Mouse (Mus musculus): ENCODE data around the gene Nalcn. TPM values are rescaled to one million over a fixed set of nuclear protein-coding genes. Genes with fewer than 3 reads are reported as not detected.

Nalcn gene
- polyA plus RNA-seq, 1 experiment from 2014 or later: 0.14 TPM

GRCm38 (mm10) chr14:123533000-123533399 lies 93.9 kb downstream of the Nalcn start:
- no peak for ATAC-seq (ENCODE audit: low FRiP score, low TSS enrichment)
- WGBS: 90% methylated on average over 1 of the region's 1 CpGs

GRCm38 (mm10) chr14:123531271-123531670 lies 95.7 kb downstream of the Nalcn start:
- Histone ChIP-seq H3K4me1 (ENCODE audit: control insufficient read depth, insufficient read depth, low read length) (no peaks in the 10 kb centered on the region), H3K27ac (ENCODE audit: low read depth, low read length) (no peak overlapping the region), H3K9ac (ENCODE audit: low read depth, low read length) (no peak overlapping the region), H3K4me3 (ENCODE audit: low read length) (no peak overlapping the region), H3K27me3 (ENCODE audit: control insufficient read depth, insufficient read depth, low read length) (no peaks in the 10 kb centered on the region), H3K36me3 (ENCODE audit: control insufficient read depth, insufficient read depth, low read length) (no peaks in the 10 kb centered on the region), H3K9me3 (ENCODE audit: control insufficient read depth, low read length) (no peaks in the 10 kb centered on the region), H3K4me2 (replicated peaks; ENCODE audit: low read depth, low read length) (no peak overlapping the region)
- ATAC-seq (ENCODE audit: low FRiP score, low TSS enrichment): no peak
- 29% methylated on average over 1 of the region's 1 CpGs for WGBS

More at GRCm38 (mm10) chr14:123533000-123533399, 93.9 kb downstream of the Nalcn start:
- no peak overlapping the region for H3K4me3 ChIP-seq (ENCODE audit: low read length)
- H3K27ac ChIP-seq (ENCODE audit: low read depth, low read length): no peak overlapping the region
- no peak overlapping the region for H3K4me2 ChIP-seq (replicated peaks; ENCODE audit: low read depth, low read length)
- H3K36me3 ChIP-seq (ENCODE audit: control insufficient read depth, insufficient read depth, low read length): no peaks in the 10 kb centered on the region
- no peak overlapping the region for H3K9ac ChIP-seq (ENCODE audit: low read depth, low read length)
- no peaks in the 10 kb centered on the region for H3K9me3 ChIP-seq (ENCODE audit: control insufficient read depth, low read length)
- H3K27me3 ChIP-seq (ENCODE audit: control insufficient read depth, insufficient read depth, low read length): no peaks in the 10 kb centered on the region
- no peaks in the 10 kb centered on the region for H3K4me1 ChIP-seq (ENCODE audit: control insufficient read depth, insufficient read depth, low read length)

GRCm38 (mm10) chr14:123529143-123529542 lies 97.8 kb downstream of the Nalcn start:
- no peak for ATAC-seq (ENCODE audit: low FRiP score, low TSS enrichment)
- no peak overlapping the region for H3K4me2 ChIP-seq (replicated peaks; ENCODE audit: low read depth, low read length)

GRCm38 (mm10) chr14:123513376-123514141 lies 113.4 kb downstream of the Nalcn start:
- Histone ChIP-seq H3K4me2 (replicated peaks; ENCODE audit: low read depth, low read length) (no peak overlapping the region), H3K9me3 (ENCODE audit: control insufficient read depth, low read length) (no peaks in the 10 kb centered on the region), H3K27ac (ENCODE audit: low read depth, low read length) (no peak overlapping the region), H3K27me3 (ENCODE audit: control insufficient read depth, insufficient read depth, low read length) (no peaks in the 10 kb centered on the region), H3K9ac (ENCODE audit: low read depth, low read length) (no peak overlapping the region), H3K4me1 (ENCODE audit: control insufficient read depth, insufficient read depth, low read length) (no peaks in the 10 kb centered on the region), H3K36me3 (ENCODE audit: control insufficient read depth, insufficient read depth, low read length) (no peaks in the 10 kb centered on the region), H3K4me3 (ENCODE audit: low read length) (no peak overlapping the region)
- WGBS: 44% methylated on average over 8 of the region's 8 CpGs
- peak; percentile 81; the same call in 1 of the 2 replicates for ATAC-seq (ENCODE audit: low FRiP score, low TSS enrichment)

More at GRCm38 (mm10) chr14:123529143-123529542, 97.8 kb downstream of the Nalcn start:
- no peak overlapping the region for H3K27ac ChIP-seq (ENCODE audit: low read depth, low read length)
- H3K4me3 ChIP-seq (ENCODE audit: low read length): no peak overlapping the region
- H3K27me3 ChIP-seq (ENCODE audit: control insufficient read depth, insufficient read depth, low read length): no peaks in the 10 kb centered on the region
- no peaks in the 10 kb centered on the region for H3K4me1 ChIP-seq (ENCODE audit: control insufficient read depth, insufficient read depth, low read length)
- no peaks in the 10 kb centered on the region for H3K36me3 ChIP-seq (ENCODE audit: control insufficient read depth, insufficient read depth, low read length)
- H3K9ac ChIP-seq (ENCODE audit: low read depth, low read length): no peak overlapping the region
- no peaks in the 10 kb centered on the region for H3K9me3 ChIP-seq (ENCODE audit: control insufficient read depth, low read length)

GRCm38 (mm10) chr14:123512923-123513322 lies 114.0 kb downstream of the Nalcn start:
- H3K4me1 ChIP-seq (ENCODE audit: control insufficient read depth, insufficient read depth, low read length): no peaks in the 10 kb centered on the region
- no peaks in the 10 kb centered on the region for H3K27me3 ChIP-seq (ENCODE audit: control insufficient read depth, insufficient read depth, low read length)
- ATAC-seq (ENCODE audit: low FRiP score, low TSS enrichment): no peak
- H3K27ac ChIP-seq (ENCODE audit: low read depth, low read length): no peak overlapping the region
- 65% methylated on average over 2 of the region's 2 CpGs for WGBS
- no peak overlapping the region for H3K4me2 ChIP-seq (replicated peaks; ENCODE audit: low read depth, low read length)
- no peak overlapping the region for H3K4me3 ChIP-seq (ENCODE audit: low read length)
- no peaks in the 10 kb centered on the region for H3K9me3 ChIP-seq (ENCODE audit: control insufficient read depth, low read length)
- no peaks in the 10 kb centered on the region for H3K36me3 ChIP-seq (ENCODE audit: control insufficient read depth, insufficient read depth, low read length)
- H3K9ac ChIP-seq (ENCODE audit: low read depth, low read length): no peak overlapping the region

- Histone ChIP-seq H3K27me3 (ENCODE audit: control insufficient read depth, insufficient read depth, low read length) (no peaks in the 10 kb centered on the region), H3K4me2 (replicated peaks; ENCODE audit: low read depth, low read length) (no peak overlapping the region), H3K9me3 (ENCODE audit: control insufficient read depth, low read length) (no peaks in the 10 kb centered on the region), H3K4me3 (ENCODE audit: low read length) (no peak overlapping the region), H3K36me3 (ENCODE audit: control insufficient read depth, insufficient read depth, low read length) (no peaks in the 10 kb centered on the region), H3K4me1 (ENCODE audit: control insufficient read depth, insufficient read depth, low read length) (no peaks in the 10 kb centered on the region), H3K9ac (ENCODE audit: low read depth, low read length) (no peak overlapping the region), H3K27ac (ENCODE audit: low read depth, low read length) (no peak overlapping the region)
- ATAC-seq (ENCODE audit: low FRiP score, low TSS enrichment): no peak
Observed at GRCm38 (mm10) chr14:123495544-123495943, 131.4 kb downstream of the Nalcn start.

- Histone ChIP-seq H3K4me2 (replicated peaks; ENCODE audit: low read depth, low read length) (no peak overlapping the region), H3K27ac (ENCODE audit: low read depth, low read length) (no peak overlapping the region), H3K27me3 (ENCODE audit: control insufficient read depth, insufficient read depth, low read length) (no peaks in the 10 kb centered on the region), H3K4me3 (ENCODE audit: low read length) (no peak overlapping the region), H3K36me3 (ENCODE audit: control insufficient read depth, insufficient read depth, low read length) (no peaks in the 10 kb centered on the region), H3K4me1 (ENCODE audit: control insufficient read depth, insufficient read depth, low read length) (no peaks in the 10 kb centered on the region), H3K9me3 (ENCODE audit: control insufficient read depth, low read length) (no peaks in the 10 kb centered on the region), H3K9ac (ENCODE audit: low read depth, low read length) (no peak overlapping the region)
- ATAC-seq (ENCODE audit: low FRiP score, low TSS enrichment): no peak
- WGBS: 69% methylated on average over 1 of the region's 1 CpGs
Observed at GRCm38 (mm10) chr14:123488575-123489207, 138.3 kb downstream of the Nalcn start.

GRCm38 (mm10) chr14:123462026-123462425 lies 164.9 kb downstream of the Nalcn start:
- no peaks in the 10 kb centered on the region for H3K4me1 ChIP-seq (ENCODE audit: control insufficient read depth, insufficient read depth, low read length)
- H3K4me3 ChIP-seq (ENCODE audit: low read length): no peak overlapping the region
- 86% methylated on average over 1 of the region's 1 CpGs for WGBS
- H3K4me2 ChIP-seq (replicated peaks; ENCODE audit: low read depth, low read length): no peak overlapping the region
- H3K9ac ChIP-seq (ENCODE audit: low read depth, low read length): no peak overlapping the region
- no peaks in the 10 kb centered on the region for H3K27me3 ChIP-seq (ENCODE audit: control insufficient read depth, insufficient read depth, low read length)
- no peaks in the 10 kb centered on the region for H3K36me3 ChIP-seq (ENCODE audit: control insufficient read depth, insufficient read depth, low read length)
- no peak overlapping the region for H3K27ac ChIP-seq (ENCODE audit: low read depth, low read length)
- H3K9me3 ChIP-seq (ENCODE audit: control insufficient read depth, low read length): no peaks in the 10 kb centered on the region
- ATAC-seq (ENCODE audit: low FRiP score, low TSS enrichment): no peak

- no peaks in the 10 kb centered on the region for H3K27me3 ChIP-seq (ENCODE audit: control insufficient read depth, insufficient read depth, low read length)
- no peaks in the 10 kb centered on the region for H3K9me3 ChIP-seq (ENCODE audit: control insufficient read depth, low read length)
- no peaks in the 10 kb centered on the region for H3K4me1 ChIP-seq (ENCODE audit: control insufficient read depth, insufficient read depth, low read length)
- no peaks in the 10 kb centered on the region for H3K36me3 ChIP-seq (ENCODE audit: control insufficient read depth, insufficient read depth, low read length)
- no peak overlapping the region for H3K4me3 ChIP-seq (ENCODE audit: low read length)
- ATAC-seq (ENCODE audit: low FRiP score, low TSS enrichment): no peak
- 76% methylated on average over 1 of the region's 1 CpGs for WGBS
- H3K27ac ChIP-seq (ENCODE audit: low read depth, low read length): no peak overlapping the region
- H3K4me2 ChIP-seq (replicated peaks; ENCODE audit: low read depth, low read length): no peak overlapping the region
- H3K9ac ChIP-seq (ENCODE audit: low read depth, low read length): no peak overlapping the region
Observed at GRCm38 (mm10) chr14:123446031-123446430, 180.9 kb downstream of the Nalcn start.

All from kidney, embryonic 14.5 days (tissue).